Mouse (Mus musculus): ENCODE data around the gene Fpgs. TPM values are rescaled to one million over a fixed set of nuclear protein-coding genes. Genes with fewer than 3 reads are reported as not detected.

Gene Fpgs
- polyA plus RNA-seq, 1 experiment from 2014 or later: 33.2 TPM

DNA sequence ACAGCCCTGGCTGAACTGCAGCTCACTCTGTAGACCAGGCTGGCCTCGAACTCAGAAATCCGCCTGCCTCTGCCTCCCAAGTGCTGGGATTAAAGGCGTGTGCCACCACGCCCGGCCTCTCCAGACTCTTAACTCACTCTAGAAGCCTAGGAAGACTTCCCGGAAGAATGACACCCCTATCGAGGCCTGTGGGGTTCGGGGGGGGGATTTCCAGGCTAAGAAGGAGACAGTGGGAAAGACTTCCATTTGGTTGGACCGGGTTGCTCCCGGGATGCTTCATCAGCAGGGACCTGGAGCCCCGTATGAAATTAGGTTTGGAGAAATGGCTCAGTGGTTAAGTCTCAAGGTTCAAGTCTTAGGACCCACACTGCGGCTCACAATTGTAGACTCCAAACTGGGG is 9.3 kb downstream of the Fpgs start:
- Histone ChIP-seq H3K36me3 (ENCODE audit: control insufficient read depth, insufficient read depth, low read length) (peaks cover 3% of the 10 kb centered on the region; the same call in 1 of the 2 replicates), H3K9me3 (ENCODE audit: control insufficient read depth, low read length) (no peaks in the 10 kb centered on the region), H3K27ac (ENCODE audit: low read depth, low read length) (no peak overlapping the region), H3K27me3 (ENCODE audit: control insufficient read depth, insufficient read depth, low read length) (no peaks in the 10 kb centered on the region), H3K4me1 (ENCODE audit: control insufficient read depth, insufficient read depth, low read length) (peaks cover 14% of the 10 kb centered on the region), H3K9ac (ENCODE audit: low read depth, low read length) (no peak overlapping the region; the same call in 1 of the 2 replicates), H3K4me3 (ENCODE audit: low read length) (peak overlapping the region; percentile 90), H3K4me2 (replicated peaks; ENCODE audit: low read depth, low read length) (peak overlapping the region; percentile 85)
- 81% methylated on average over 12 of the region's 12 CpGs for WGBS
- no peak for ATAC-seq (ENCODE audit: low FRiP score, low TSS enrichment)

GRCm38 (mm10) chr2:32693823-32694411 is 10.0 kb downstream of the Fpgs start:
- peak overlapping the region; percentile 85 for H3K4me2 ChIP-seq (replicated peaks; ENCODE audit: low read depth, low read length)
- H3K9me3 ChIP-seq (ENCODE audit: control insufficient read depth, low read length): no peaks in the 10 kb centered on the region
- peak overlapping the region; percentile 67 for H3K27ac ChIP-seq (ENCODE audit: low read depth, low read length)
- peaks cover 3% of the 10 kb centered on the region; the same call in 1 of the 2 replicates for H3K36me3 ChIP-seq (ENCODE audit: control insufficient read depth, insufficient read depth, low read length)
- H3K4me3 ChIP-seq (ENCODE audit: low read length): peak overlapping the region; percentile 90
- H3K4me1 ChIP-seq (ENCODE audit: control insufficient read depth, insufficient read depth, low read length): peaks cover 14% of the 10 kb centered on the region
- under 1% methylated on average over 51 of the region's 51 CpGs for WGBS
- peak overlapping the region; percentile 89 for H3K9ac ChIP-seq (ENCODE audit: low read depth, low read length)
- peak; percentile 97 for ATAC-seq (ENCODE audit: low FRiP score, low TSS enrichment)
- no peaks in the 10 kb centered on the region for H3K27me3 ChIP-seq (ENCODE audit: control insufficient read depth, insufficient read depth, low read length)

DNA sequence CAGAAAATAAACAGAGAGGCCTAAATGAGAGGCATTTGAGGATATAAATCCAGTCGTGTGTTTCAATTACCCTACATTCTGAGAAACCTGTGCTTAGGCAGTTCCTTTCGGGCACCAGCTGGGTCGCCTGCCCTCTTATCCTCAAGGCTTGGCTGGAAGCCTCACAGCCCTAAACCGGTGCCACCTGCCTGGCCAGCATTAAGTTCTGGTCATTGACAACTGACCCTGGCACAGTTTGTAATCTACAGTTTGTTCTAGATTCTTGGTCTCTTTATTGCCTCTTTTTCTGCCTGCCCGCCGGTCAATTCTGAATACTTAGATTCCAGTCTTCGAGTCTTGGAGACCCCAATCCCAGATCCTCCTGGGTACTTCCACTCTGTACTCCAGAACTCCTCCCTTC is 10.7 kb downstream of the Fpgs start:
- Histone ChIP-seq H3K27ac (ENCODE audit: low read depth, low read length) (peak overlapping the region; percentile 56; the same call in 1 of the 2 replicates), H3K9me3 (ENCODE audit: control insufficient read depth, low read length) (no peaks in the 10 kb centered on the region), H3K4me1 (ENCODE audit: control insufficient read depth, insufficient read depth, low read length) (peaks cover 14% of the 10 kb centered on the region), H3K27me3 (ENCODE audit: control insufficient read depth, insufficient read depth, low read length) (no peaks in the 10 kb centered on the region), H3K4me2 (replicated peaks; ENCODE audit: low read depth, low read length) (peak overlapping the region; percentile 85), H3K4me3 (ENCODE audit: low read length) (peak overlapping the region; percentile 90), H3K9ac (ENCODE audit: low read depth, low read length) (peak overlapping the region; percentile 89), H3K36me3 (ENCODE audit: control insufficient read depth, insufficient read depth, low read length) (peaks cover 3% of the 10 kb centered on the region; the same call in 1 of the 2 replicates)
- 14% methylated on average over 7 of the region's 7 CpGs for WGBS
- ATAC-seq (ENCODE audit: low FRiP score, low TSS enrichment): no peak

DNA sequence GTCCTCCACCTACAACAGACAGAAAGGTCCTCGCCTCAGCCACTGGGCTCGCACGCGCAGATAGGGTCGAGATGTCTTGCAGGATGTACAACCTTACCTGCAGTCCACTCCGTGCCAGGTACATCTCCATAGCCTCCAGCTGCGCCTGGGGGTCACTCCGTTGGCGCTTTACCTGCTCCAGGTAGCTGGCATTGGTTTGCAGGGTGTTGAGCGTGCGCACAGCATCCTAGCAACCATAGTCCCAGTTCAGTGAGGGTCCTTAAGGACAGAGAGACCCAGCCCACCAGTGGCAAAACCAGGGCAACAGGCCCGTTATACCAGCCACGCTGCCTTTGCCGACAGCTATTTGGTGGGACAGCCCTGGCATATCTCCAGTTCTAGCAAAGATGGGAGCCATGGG is 11.4 kb downstream of the Fpgs start:
- H3K4me3 ChIP-seq (ENCODE audit: low read length): peak overlapping the region; percentile 90; the same call in 1 of the 2 replicates
- peak overlapping the region; percentile 85 for H3K4me2 ChIP-seq (replicated peaks; ENCODE audit: low read depth, low read length)
- H3K27ac ChIP-seq (ENCODE audit: low read depth, low read length): no peak overlapping the region
- H3K9ac ChIP-seq (ENCODE audit: low read depth, low read length): 0 out of 2 replicates have a peak overlapping the region, but pooled peaks have one; percentile 89
- peaks cover 14% of the 10 kb centered on the region for H3K4me1 ChIP-seq (ENCODE audit: control insufficient read depth, insufficient read depth, low read length)
- no peaks in the 10 kb centered on the region for H3K27me3 ChIP-seq (ENCODE audit: control insufficient read depth, insufficient read depth, low read length)
- H3K36me3 ChIP-seq (ENCODE audit: control insufficient read depth, insufficient read depth, low read length): peaks cover 8% of the 10 kb centered on the region
- no peaks in the 10 kb centered on the region for H3K9me3 ChIP-seq (ENCODE audit: control insufficient read depth, low read length)
- 96% methylated on average over 14 of the region's 14 CpGs for WGBS
- no peak for ATAC-seq (ENCODE audit: low FRiP score, low TSS enrichment)

DNA sequence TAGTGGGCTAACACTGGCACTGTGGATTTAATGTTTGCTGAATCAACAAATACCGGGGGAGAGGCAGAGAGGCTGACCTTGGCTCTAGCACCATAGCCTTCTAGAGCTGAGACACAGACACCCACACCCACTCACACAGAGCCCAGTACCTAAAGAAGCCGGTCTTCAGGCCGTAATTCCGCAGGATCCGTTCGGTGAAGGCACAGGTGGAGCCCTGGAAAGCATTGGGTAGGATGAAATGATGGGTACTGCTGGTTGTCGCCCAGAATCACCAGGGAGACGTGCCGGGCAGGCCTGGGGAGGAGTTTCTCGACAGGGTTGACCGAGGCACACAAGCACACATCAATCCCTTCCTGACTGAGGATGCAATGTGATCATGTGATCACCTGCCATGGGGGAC is 12.9 kb downstream of the Fpgs start:
- Histone ChIP-seq H3K9ac (ENCODE audit: low read depth, low read length) (no peak overlapping the region), H3K4me1 (ENCODE audit: control insufficient read depth, insufficient read depth, low read length) (peaks cover 14% of the 10 kb centered on the region), H3K27ac (ENCODE audit: low read depth, low read length) (no peak overlapping the region), H3K27me3 (ENCODE audit: control insufficient read depth, insufficient read depth, low read length) (no peaks in the 10 kb centered on the region), H3K9me3 (ENCODE audit: control insufficient read depth, low read length) (no peaks in the 10 kb centered on the region), H3K4me2 (replicated peaks; ENCODE audit: low read depth, low read length) (no peak overlapping the region), H3K36me3 (ENCODE audit: control insufficient read depth, insufficient read depth, low read length) (peaks cover 23% of the 10 kb centered on the region), H3K4me3 (ENCODE audit: low read length) (no peak overlapping the region)
- no peak for ATAC-seq (ENCODE audit: low FRiP score, low TSS enrichment)
- 76% methylated on average over 11 of the region's 11 CpGs for WGBS

GRCm38 (mm10) chr2:32689420-32689819 is 14.5 kb downstream of the Fpgs start:
- Histone ChIP-seq H3K9me3 (ENCODE audit: control insufficient read depth, low read length) (no peaks in the 10 kb centered on the region), H3K36me3 (ENCODE audit: control insufficient read depth, insufficient read depth, low read length) (peaks cover 39% of the 10 kb centered on the region), H3K27me3 (ENCODE audit: control insufficient read depth, insufficient read depth, low read length) (no peaks in the 10 kb centered on the region), H3K4me3 (ENCODE audit: low read length) (no peak overlapping the region), H3K4me1 (ENCODE audit: control insufficient read depth, insufficient read depth, low read length) (peaks cover 14% of the 10 kb centered on the region), H3K9ac (ENCODE audit: low read depth, low read length) (no peak overlapping the region), H3K27ac (ENCODE audit: low read depth, low read length) (no peak overlapping the region), H3K4me2 (replicated peaks; ENCODE audit: low read depth, low read length) (no peak overlapping the region)
- ATAC-seq (ENCODE audit: low FRiP score, low TSS enrichment): peak; percentile 26; the same call in 1 of the 2 replicates
- WGBS: 23% methylated on average over 5 of the region's 5 CpGs

- Histone ChIP-seq H3K4me1 (ENCODE audit: control insufficient read depth, insufficient read depth, low read length) (peaks cover 6% of the 10 kb centered on the region; the same call in 1 of the 2 replicates), H3K36me3 (ENCODE audit: control insufficient read depth, insufficient read depth, low read length) (peaks cover 57% of the 10 kb centered on the region), H3K9ac (ENCODE audit: low read depth, low read length) (no peak overlapping the region), H3K4me2 (replicated peaks; ENCODE audit: low read depth, low read length) (no peak overlapping the region), H3K9me3 (ENCODE audit: control insufficient read depth, low read length) (no peaks in the 10 kb centered on the region), H3K27ac (ENCODE audit: low read depth, low read length) (no peak overlapping the region), H3K4me3 (ENCODE audit: low read length) (no peak overlapping the region), H3K27me3 (ENCODE audit: control insufficient read depth, insufficient read depth, low read length) (no peaks in the 10 kb centered on the region)
- WGBS: 98% methylated on average over 8 of the region's 8 CpGs
- no peak for ATAC-seq (ENCODE audit: low FRiP score, low TSS enrichment)
Observed at GRCm38 (mm10) chr2:32687562-32687961, 16.4 kb downstream of the Fpgs start.

GRCm38 (mm10) chr2:32686640-32687039 is 17.3 kb downstream of the Fpgs start:
- H3K4me2 ChIP-seq (replicated peaks; ENCODE audit: low read depth, low read length): no peak overlapping the region
- H3K27me3 ChIP-seq (ENCODE audit: control insufficient read depth, insufficient read depth, low read length): no peaks in the 10 kb centered on the region
- H3K9ac ChIP-seq (ENCODE audit: low read depth, low read length): no peak overlapping the region
- H3K27ac ChIP-seq (ENCODE audit: low read depth, low read length): no peak overlapping the region
- H3K4me3 ChIP-seq (ENCODE audit: low read length): no peak overlapping the region
- H3K4me1 ChIP-seq (ENCODE audit: control insufficient read depth, insufficient read depth, low read length): 0 out of 2 replicates have a peak, but pooled peaks cover 4% of the 10 kb centered on the region
- peaks cover 61% of the 10 kb centered on the region for H3K36me3 ChIP-seq (ENCODE audit: control insufficient read depth, insufficient read depth, low read length)
- WGBS: 93% methylated on average over 6 of the region's 6 CpGs
- no peak for ATAC-seq (ENCODE audit: low FRiP score, low TSS enrichment)
- no peaks in the 10 kb centered on the region for H3K9me3 ChIP-seq (ENCODE audit: control insufficient read depth, low read length)

DNA sequence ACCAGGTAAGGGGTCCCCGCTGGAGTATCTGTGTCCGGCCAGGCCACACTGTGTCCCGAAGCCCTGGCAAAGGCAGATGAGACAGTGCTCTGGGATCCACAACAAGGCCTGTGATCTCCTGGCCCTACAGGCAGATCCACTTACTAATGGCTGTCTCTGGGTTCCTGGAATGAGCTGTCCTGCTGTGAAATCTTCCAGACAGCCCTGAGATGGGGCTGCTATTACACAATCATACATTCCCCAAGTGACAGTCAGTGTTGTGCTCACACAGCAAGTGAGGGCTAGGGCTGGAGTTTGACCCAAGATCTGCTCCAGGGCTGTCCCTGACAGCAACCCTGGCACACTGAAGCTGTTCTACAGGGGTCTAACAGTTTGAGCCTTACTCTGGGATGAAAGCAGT is 18.1 kb downstream of the Fpgs start:
- no peak overlapping the region for H3K9ac ChIP-seq (ENCODE audit: low read depth, low read length)
- peaks cover 57% of the 10 kb centered on the region for H3K36me3 ChIP-seq (ENCODE audit: control insufficient read depth, insufficient read depth, low read length)

More for the DNA sequence above, 18.1 kb downstream of the Fpgs start:
- H3K9me3 ChIP-seq (ENCODE audit: control insufficient read depth, low read length): no peaks in the 10 kb centered on the region
- H3K27me3 ChIP-seq (ENCODE audit: control insufficient read depth, insufficient read depth, low read length): no peaks in the 10 kb centered on the region
- H3K4me1 ChIP-seq (ENCODE audit: control insufficient read depth, insufficient read depth, low read length): 0 out of 2 replicates have a peak, but pooled peaks cover 4% of the 10 kb centered on the region
- no peak overlapping the region for H3K4me3 ChIP-seq (ENCODE audit: low read length)
- WGBS: 91% methylated on average over 3 of the region's 3 CpGs
- H3K27ac ChIP-seq (ENCODE audit: low read depth, low read length): no peak overlapping the region
- H3K4me2 ChIP-seq (replicated peaks; ENCODE audit: low read depth, low read length): no peak overlapping the region
- ATAC-seq (ENCODE audit: low FRiP score, low TSS enrichment): no peak
